ENCODE assay signal across 1 mouse cellular context in genomic region chr3:108554587-108555312, GRCm38 (mm10).
TF ChIP-seq lines count a peak whose summit lies in the region.

No protein-coding gene starts in this region.

TF ChIP-seq in CH12.LX, 34 proteins besides CTCF, POLR2A, EP300 and RAD21:
- TF ChIP-seq NELFE (IDR thresholded peaks at IDR 0.05; ENCODE audit: low read depth, low read length) (peak; percentile 100), USF1 (IDR thresholded peaks at IDR 0.05; ENCODE audit: low read depth, low read length) (no peak), TBP (conservative IDR thresholded peaks at IDR 0.05; ENCODE audit: low read depth, low read length) (peak; percentile 99), ETS1 (conservative IDR thresholded peaks at IDR 0.05; ENCODE audit: low read depth, low read length) (no peak), TCF12 (IDR thresholded peaks at IDR 0.05; ENCODE audit: low read depth, low read length) (peak; percentile 97), MXI1 (IDR thresholded peaks at IDR 0.05; ENCODE audit: low read depth, low read length) (no peak), SIN3A (IDR thresholded peaks at IDR 0.05; ENCODE audit: low read length) (peak; percentile 90), CHD1 (IDR thresholded peaks at IDR 0.05; ENCODE audit: low read depth, low read length) (no peak), SMC3 (IDR thresholded peaks at IDR 0.05; ENCODE audit: low read depth, low read length) (no peak; the same call in 1 of the 2 replicates), ELF1 (IDR thresholded peaks at IDR 0.05; ENCODE audit: low read depth, low read length) (peak; percentile 98), ZC3H11A (IDR thresholded peaks at IDR 0.05; ENCODE audit: low read depth, low read length) (no peak), ZKSCAN1 (IDR thresholded peaks at IDR 0.05; ENCODE audit: borderline replicate concordance, low read depth, low read length) (no peak), JUND (conservative IDR thresholded peaks at IDR 0.05; ENCODE audit: low read depth, low read length) (no peak), MAX (IDR thresholded peaks at IDR 0.05; ENCODE audit: low read length) (no peak), BHLHE40 (IDR thresholded peaks at IDR 0.05; ENCODE audit: low read depth, low read length) (no peak), MYC (IDR thresholded peaks at IDR 0.05; ENCODE audit: low read depth, low read length) (no peak), GABPA (IDR thresholded peaks at IDR 0.05; ENCODE audit: insufficient replicate concordance, low read depth, low read length) (peak; percentile 94), KAT2A (IDR thresholded peaks at IDR 0.05; ENCODE audit: insufficient replicate concordance, low read length) (peak; percentile 92; the same call in 1 of the 2 replicates), MAZ (IDR thresholded peaks at IDR 0.05; ENCODE audit: low read depth, low read length) (no peak), UBTF (IDR thresholded peaks at IDR 0.05; ENCODE audit: low read depth, low read length) (no peak), ZMIZ1 (IDR thresholded peaks at IDR 0.05; ENCODE audit: low read depth, low read length) (peak; percentile 99), MAFK (IDR thresholded peaks at IDR 0.05; ENCODE audit: insufficient replicate concordance, low read length) (no peak), RCOR1 (conservative IDR thresholded peaks at IDR 0.05; ENCODE audit: low read depth, low read length) (no peak), HCFC1 (IDR thresholded peaks at IDR 0.05; ENCODE audit: low read depth, low read length) (peak; percentile 96), POLR2AphosphoS2 (IDR thresholded peaks at IDR 0.05; ENCODE audit: low read depth, low read length) (peak; percentile 99), CHD2 (IDR thresholded peaks at IDR 0.05; ENCODE audit: low read length) (no peak), E2F4 (IDR thresholded peaks at IDR 0.05; ENCODE audit: insufficient replicate concordance, low read depth, low read length) (no peak), USF2 (conservative IDR thresholded peaks at IDR 0.05; ENCODE audit: low read depth, low read length) (no peak), ZNF384 (IDR thresholded peaks at IDR 0.05; ENCODE audit: low read depth, low read length) (no peak), JUN (IDR thresholded peaks at IDR 0.05; ENCODE audit: insufficient read depth, low read depth, low read length) (no peak), NRF1 (IDR thresholded peaks at IDR 0.05; ENCODE audit: low read depth, low read length) (no peak), PAX5 (IDR thresholded peaks at IDR 0.05; ENCODE audit: low read length) (no peak), IRF4 (IDR thresholded peaks at IDR 0.05; ENCODE audit: low read depth, low read length) (0 out of 2 replicates have a peak, but pooled peaks have one; percentile 32), MEF2A (IDR thresholded peaks at IDR 0.05; ENCODE audit: borderline replicate concordance, low read depth, low read length) (peak; percentile 37; the same call in 1 of the 2 replicates)
